Mouse (Mus musculus) lung, postnatal 10 days (tissue): ENCODE measurements around the gene Adk.

ENCODE experiments used
- DNase-seq: peaks from one replicate; pipeline ENCODE4 v3.0.0; 2021

Adk gene

DNA sequence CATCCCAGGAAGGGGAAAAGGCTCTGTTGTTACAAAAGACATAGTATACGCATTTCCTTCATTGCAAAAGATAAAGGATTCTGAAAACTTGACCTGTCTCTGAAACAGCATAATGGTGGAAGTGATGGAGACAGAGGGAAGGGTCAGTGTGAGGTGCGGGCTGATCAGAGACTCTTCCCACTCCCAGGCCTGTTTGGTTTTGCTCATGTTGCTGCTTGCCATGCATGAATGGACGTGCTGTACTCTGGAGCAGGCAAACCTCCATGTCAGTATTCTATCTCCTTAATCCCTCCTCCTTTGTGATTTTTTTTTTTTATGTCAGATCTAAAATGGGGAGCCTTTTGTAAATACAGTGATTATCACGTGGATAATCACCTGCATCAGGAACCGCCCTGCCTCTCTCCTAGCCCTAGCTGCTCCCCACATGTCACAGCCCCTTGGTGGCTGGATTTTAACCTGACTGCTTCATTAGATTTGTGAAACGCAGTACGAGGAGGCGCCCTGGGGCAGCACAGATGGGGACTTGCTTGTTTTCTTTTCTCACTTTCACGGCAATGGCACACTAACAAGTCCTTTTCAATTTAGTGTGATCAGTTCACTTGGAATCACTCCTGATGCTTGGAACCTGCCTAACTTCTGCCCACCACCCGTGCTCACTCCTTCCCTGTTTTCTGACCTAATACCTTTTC, 307.0 kb downstream of the Adk start:
- DNase-seq, result no peak

DNA sequence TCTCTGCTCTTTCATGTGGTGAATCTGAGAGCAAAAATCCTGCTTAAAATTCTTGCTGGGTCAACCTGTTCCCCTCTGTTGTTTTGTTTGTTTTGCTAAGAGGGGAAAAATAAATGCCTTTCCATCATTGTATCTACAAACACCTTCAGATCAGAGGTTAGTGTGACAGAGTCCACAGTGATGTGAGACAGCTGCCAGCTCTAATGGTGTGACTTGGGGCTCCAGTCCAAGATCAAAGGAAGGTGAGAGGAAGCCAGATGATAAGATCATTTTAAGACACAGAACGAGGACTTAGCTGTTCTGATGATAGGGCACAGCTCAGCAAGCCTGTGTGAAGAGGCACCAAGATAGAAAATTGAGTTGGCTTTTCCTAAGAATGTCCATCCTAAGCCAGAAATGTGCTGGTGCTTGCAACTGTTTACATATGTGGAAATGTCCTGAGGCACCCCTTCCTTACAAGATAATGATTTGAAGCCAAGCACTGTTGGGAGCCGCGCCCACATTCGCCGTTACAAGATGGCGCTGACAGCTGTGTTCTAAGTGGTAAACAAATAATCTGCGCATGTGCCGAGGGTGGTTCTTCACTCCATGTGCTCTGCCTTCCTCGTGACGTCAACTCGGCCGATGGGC, 307.6 kb downstream of the Adk start:
- peak; percentile 52 for DNase-seq

- peak; percentile 35 for DNase-seq
Measured at GRCm38 (mm10) chr14:21367095-21367494, 314.7 kb downstream of the Adk start.

DNA sequence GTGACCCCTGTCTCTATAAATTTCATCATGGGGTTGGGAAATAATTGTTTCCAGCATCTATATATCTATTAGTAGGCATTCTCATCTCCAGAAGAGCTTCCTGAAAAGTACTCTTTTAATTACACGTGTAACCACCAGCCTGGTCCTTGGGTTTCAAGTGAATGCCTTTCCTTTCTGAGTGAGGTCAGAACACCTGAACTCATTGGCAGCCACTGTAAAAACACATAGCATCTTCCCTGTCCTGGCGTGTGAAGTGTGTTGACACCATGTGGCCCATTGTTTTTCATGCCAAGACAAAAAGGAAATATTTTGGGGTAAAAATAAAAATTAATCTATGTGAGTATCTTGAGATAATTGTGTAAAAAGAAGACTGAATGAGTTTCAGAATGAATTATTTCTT, 316.2 kb downstream of the Adk start:
- no peak for DNase-seq

GRCm38 (mm10) chr14:21369127-21369526, 316.8 kb downstream of the Adk start:
- peak; percentile 89 for DNase-seq

- DNase-seq, result no peak
Measured at GRCm38 (mm10) chr14:21371946-21372345, 319.6 kb downstream of the Adk start.

GRCm38 (mm10) chr14:21372689-21373088, 320.3 kb downstream of the Adk start:
- DNase-seq, result no peak

- no peak for DNase-seq
Measured at GRCm38 (mm10) chr14:21383701-21384428, 331.5 kb downstream of the Adk start.

DNA sequence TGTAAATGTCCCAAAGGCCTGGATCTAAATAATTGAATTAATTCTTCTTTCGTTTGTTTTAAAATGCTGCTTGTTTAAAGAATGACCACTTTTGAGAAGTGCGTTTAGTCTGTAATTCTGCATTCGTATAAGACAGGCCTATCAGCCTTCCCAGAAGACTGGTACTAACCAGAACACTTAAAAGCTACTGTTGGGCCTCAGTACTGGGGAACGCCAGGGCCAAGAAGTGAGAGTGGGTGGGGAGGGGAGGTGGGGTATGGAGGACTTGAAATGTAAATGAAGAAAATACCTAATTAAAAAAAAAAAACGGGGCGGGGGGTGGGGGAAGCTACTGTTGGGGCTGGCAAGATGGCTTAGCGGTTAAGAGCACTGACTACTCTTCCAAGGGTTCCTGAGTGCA, 347.1 kb downstream of the Adk start:
- no peak for DNase-seq

GRCm38 (mm10) chr14:21402157-21402601, 349.8 kb downstream of the Adk start:
- no peak for DNase-seq

DNA sequence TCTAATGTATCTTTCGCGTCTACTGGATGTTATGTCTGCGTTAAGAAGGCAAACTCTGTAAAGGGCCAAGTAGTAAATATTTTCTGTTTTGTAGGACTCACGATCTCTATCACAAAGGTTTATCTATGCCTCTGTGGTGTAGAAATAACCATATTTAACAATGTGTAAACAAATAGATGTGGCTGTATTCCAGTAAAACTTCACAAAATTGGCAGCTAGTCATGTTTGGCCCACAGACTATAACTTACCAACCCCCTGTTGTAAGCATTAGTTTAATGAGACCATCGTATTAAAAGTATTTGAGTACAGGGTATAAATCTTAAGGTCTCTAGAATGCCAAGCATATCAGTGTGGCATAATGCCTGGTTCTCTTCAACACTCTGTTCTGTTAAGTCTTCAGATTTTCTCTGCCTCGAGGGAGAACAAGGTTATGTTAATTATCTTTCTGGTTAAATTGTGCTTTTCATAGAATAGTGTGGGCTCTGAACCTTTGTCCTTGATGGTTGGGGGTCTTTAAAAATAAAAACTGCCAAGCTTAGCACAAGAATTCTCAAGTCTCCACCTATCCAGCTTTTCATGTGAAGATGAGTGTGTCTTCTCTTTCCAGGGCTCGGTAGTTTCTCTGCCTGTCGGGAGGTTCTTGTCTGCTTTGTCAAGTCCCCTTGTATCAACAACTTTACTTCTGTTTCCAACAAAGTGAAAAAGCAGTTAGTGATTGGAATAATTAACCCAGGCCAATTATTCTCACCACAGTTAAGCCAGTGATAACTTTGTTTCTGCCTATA, 350.4 kb downstream of the Adk start:
- DNase-seq, result no peak

DNA sequence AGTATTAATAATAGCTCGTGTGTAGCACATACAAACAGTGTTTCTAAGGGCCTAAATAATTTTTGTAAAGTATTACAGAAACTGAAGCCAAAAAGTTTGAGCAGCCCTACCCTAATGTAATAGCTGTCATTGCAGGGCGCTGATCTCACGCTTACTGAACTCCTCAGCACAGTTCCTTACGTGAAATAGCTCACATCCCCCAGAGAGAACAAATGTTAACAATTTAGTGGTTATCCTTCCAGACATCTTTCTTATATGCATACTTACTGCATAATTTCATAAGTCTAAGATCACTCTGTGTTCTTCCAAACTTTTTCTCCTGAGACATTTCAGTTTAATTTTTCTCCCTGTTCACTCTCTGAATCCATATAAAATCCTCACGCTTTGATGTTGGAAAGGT, 354.6 kb downstream of the Adk start:
- DNase-seq, result no peak

DNA sequence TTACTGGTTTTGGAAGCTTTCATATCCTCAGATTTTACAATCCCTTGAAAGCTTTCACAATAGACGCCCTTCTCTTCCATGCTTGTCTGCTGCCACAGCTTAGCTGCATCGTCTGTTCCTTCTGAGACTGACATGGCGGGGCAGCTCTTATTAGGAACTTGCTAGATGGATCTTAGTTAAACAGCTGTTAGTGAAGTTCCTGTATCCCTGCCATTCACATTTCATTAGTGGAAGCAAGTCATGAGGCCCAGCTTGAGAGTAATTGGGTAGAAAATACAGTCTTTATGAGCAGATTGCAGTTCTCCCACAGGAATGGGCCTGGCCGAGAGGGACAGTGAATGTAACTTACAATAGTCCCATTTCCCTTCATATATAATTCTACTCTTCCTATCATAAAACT, 356.5 kb downstream of the Adk start:
- no peak for DNase-seq

- no peak for DNase-seq
Measured at GRCm38 (mm10) chr14:21410769-21411477, 358.5 kb downstream of the Adk start.

DNA sequence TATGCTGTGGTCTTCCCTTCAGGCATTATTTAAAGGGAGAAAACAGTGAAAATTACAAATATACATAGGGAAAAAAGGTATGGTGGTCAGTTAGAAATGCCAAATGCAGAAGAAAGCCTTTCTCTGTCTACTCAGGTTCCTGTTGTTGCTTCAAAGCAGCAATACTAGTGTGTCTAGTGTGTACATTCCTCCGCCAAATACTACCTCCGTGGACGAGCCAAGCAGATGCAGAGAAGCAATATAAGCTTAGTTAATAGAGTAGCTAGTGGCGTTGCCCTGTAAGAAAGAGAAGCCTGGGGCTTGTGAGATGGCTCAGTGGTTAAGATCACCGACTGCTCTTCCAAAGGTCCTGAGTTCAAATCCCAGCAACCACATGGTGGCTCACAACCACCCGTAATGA, 359.1 kb downstream of the Adk start:
- DNase-seq, result no peak

DNA sequence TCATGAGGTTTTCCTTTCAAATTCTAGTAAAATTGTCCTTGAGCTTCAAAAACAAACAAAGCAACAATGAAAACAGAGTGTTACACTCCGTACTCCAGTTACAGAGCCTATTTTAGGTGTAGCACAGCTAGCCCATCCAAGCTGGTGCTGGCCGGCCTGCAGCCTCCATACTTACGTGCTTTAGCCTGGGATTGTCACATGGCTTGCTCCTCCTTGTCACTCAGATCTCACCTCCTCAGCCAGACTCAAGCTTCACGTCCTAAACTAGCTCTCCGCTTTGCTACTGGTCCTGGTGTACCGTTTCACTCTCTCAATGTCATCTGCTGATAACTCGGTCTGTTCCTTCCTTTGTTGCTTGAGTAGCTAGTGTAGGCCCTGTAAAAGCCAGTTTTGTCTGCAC, 366.0 kb downstream of the Adk start:
- no peak for DNase-seq

- no peak for DNase-seq
Measured at GRCm38 (mm10) chr14:21427369-21427768, 375.0 kb downstream of the Adk start.

- no peak for DNase-seq
Measured at GRCm38 (mm10) chr14:21433415-21433814, 381.0 kb downstream of the Adk start.

DNA sequence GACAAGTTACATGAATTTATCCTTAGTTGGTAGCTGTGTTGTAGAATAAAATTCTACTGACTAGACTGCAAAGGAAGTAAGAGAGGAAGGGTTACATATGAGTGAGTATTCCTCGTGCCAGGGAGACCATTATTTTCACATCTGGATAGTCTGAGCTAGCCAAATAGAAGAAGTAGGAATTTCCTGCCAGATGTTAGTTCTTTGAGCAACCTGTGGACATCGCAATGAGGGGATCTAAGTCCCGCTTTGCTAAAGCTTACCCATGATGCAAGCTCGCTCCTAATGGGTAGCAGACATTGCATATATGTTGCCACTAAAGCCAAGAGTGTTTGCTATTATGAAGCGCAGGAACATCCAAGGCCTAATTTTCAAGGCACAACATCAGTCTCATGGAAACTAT, 381.6 kb downstream of the Adk start:
- DNase-seq, result no peak

GRCm38 (mm10) chr14:21434686-21435085, 382.3 kb downstream of the Adk start:
- DNase-seq, result no peak

- no peak for DNase-seq
Measured at GRCm38 (mm10) chr14:21439785-21440184, 387.4 kb downstream of the Adk start.

GRCm38 (mm10) chr14:21440526-21440925, 388.2 kb downstream of the Adk start:
- no peak for DNase-seq
